Mouse (Mus musculus): Measurements from ENCODE around the gene Vmn2r71.

DNA sequence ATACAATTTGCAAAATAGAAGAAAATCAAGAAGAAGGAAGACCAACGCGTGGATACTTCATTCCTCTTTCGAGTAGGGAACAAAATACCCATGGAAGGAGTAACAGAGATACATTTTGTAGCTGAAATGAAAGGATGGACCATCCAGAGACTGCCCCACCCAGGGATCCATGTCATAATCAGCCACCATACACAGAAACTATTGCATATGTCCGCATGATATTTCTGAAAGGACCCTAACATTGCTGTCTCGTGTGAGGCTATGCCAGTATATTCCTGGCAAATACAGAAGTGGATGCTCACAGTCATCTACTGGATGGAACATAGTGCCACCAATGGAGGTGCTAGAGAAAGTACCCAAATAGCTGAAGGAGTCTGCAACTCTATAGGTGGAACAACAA, at the start of gene Vmn2r71:
- TF ChIP-seq CEBPB (IDR thresholded peaks at IDR 0.05; ENCODE audit: low read depth) (no peak), CTCF (IDR thresholded peaks at IDR 0.05; ENCODE audit: control insufficient read depth, insufficient read depth, insufficient read length) (no peak)
